Mouse (Mus musculus): ENCODE measurements around the gene Srsf4. TPM values are rescaled to one million over a fixed set of nuclear protein-coding genes. Genes with fewer than 3 reads are reported as not detected.
A peak's percentile ranks its signal among the peaks of the same experiment; 100 is the strongest.

The Srsf4 gene
- total and polyA plus RNA-seq, 3 experiments: 53.7 to 163 TPM; not detected in 1

DNA sequence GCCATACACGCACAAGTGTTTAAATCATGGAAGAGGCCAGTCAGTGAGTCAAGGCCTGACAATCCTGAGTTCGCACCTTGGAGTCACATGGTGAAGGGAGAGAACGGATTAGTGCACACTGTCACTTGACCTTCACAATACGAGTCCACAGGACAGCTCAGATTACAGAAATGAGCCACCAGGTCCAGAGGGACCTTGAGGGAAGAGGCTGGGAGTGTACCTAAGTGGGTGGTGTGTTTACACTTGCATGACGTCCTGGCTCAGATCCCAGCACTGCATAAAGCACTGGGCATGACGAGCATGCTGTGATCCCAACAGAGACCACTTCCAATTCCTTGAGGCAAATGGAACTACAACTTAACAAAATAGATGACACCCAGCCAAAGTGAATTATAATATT, 33.0 kb downstream of the Srsf4 start:
- Histone ChIP-seq H3K9me3 (replicated peaks; ENCODE audit: insufficient read depth, low read length) (no peaks in the 10 kb centered on the region), H3K27me3 (ENCODE audit: control insufficient read depth in 1 of 2, insufficient read depth in 2 of 2, low read length in 2 of 2) (no peaks in the 10 kb centered on the region), H3K4me3 (ENCODE audit: control insufficient read depth in 1 of 2, insufficient read depth in 1 of 2, low read depth in 2 of 2, low read length in 2 of 2) (no peak overlapping the region), H3K4me1 (ENCODE audit: control insufficient read depth in 1 of 2, insufficient read depth in 2 of 2, low read length in 2 of 2) (no peaks in the 10 kb centered on the region), H3K36me3 (ENCODE audit: control insufficient read depth in 1 of 2, insufficient read depth in 2 of 2, low read length in 2 of 2) (no peaks in the 10 kb centered on the region; a peak in 2 of 4 replicates), H3K9ac (ENCODE audit: control insufficient read depth, low read depth, low read length, poor library complexity, severe bottlenecking) (no peak overlapping the region), H3K27ac (ENCODE audit: control insufficient read depth, low read depth, low read length) (no peak overlapping the region), H3K79me2 (ENCODE audit: control insufficient read depth, insufficient read depth, low read length, poor library complexity) (no peaks in the 10 kb centered on the region)
- no peak for TF ChIP-seq ZKSCAN1 (IDR thresholded peaks at IDR 0.05; ENCODE audit: low read depth, low read length)
- TF ChIP-seq MAFK (IDR thresholded peaks at IDR 0.05; ENCODE audit: borderline replicate concordance, low read depth, low read length): no peak
- TF ChIP-seq NELFE (IDR thresholded peaks at IDR 0.05; ENCODE audit: low read depth, low read length): no peak
- 0 out of 2 replicates have a peak, but pooled peaks have one; percentile 19 for TF ChIP-seq POLR2AphosphoS5 (IDR thresholded peaks at IDR 0.05; ENCODE audit: borderline replicate concordance, low read depth, low read length)
- no peak for TF ChIP-seq POLR2A (IDR thresholded peaks at IDR 0.05; ENCODE audit: control insufficient read depth in 1 of 2, insufficient read depth in 1 of 2, low read depth in 1 of 2, low read length in 2 of 2, poor library complexity in 1 of 2)
- TF ChIP-seq POLR2AphosphoS2 (IDR thresholded peaks at IDR 0.05; ENCODE audit: low read length): no peak
- no peak for TF ChIP-seq CHD2 (IDR thresholded peaks at IDR 0.05; ENCODE audit: low read length)
- DNase-seq (ENCODE audit: low read depth, low spot score): no peak

DNA sequence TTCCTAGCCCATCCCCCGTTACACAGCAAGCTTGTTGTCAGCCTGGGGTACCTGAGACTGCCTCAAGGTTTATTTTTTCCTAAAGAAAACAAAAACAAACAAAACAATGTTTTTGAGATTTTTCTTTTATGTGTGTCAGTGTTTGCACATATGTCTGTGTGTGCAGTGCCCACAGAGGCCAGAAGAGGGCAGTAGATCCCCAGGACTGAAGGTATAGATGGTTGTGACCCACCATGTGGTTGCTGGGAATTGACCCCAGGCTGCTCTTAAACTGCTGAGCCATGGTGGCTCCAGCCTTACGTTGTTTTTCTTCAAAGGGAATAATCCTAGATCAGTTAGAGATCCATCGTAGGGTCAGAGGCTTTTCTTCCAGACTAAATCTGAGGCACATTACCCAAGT, 34.5 kb downstream of the Srsf4 start:
- TF ChIP-seq BHLHE40 (IDR thresholded peaks at IDR 0.05; ENCODE audit: borderline replicate concordance, low read depth, low read length) (no peak), MAFK (IDR thresholded peaks at IDR 0.05; ENCODE audit: borderline replicate concordance, low read depth, low read length) (no peak), CHD1 (IDR thresholded peaks at IDR 0.05; ENCODE audit: low read depth, low read length) (no peak), POLR2AphosphoS5 (IDR thresholded peaks at IDR 0.05; ENCODE audit: borderline replicate concordance, low read depth, low read length) (no peak), ZKSCAN1 (IDR thresholded peaks at IDR 0.05; ENCODE audit: low read depth, low read length) (no peak), RAD21 (IDR thresholded peaks at IDR 0.05; ENCODE audit: low read depth, low read length) (peak; percentile 58), MAZ (IDR thresholded peaks at IDR 0.05; ENCODE audit: low read depth, low read length) (no peak), ELF1 (IDR thresholded peaks at IDR 0.05; ENCODE audit: low read depth, low read length) (no peak), MEF2A (IDR thresholded peaks at IDR 0.05; ENCODE audit: extremely low read depth, insufficient replicate concordance, low read depth, low read length, poor library complexity, severe bottlenecking) (no peak), MYB (IDR thresholded peaks at IDR 0.05; ENCODE audit: low read depth, low read length) (no peak), JUND (IDR thresholded peaks at IDR 0.05; ENCODE audit: low read depth, low read length) (no peak), USF1 (IDR thresholded peaks at IDR 0.05; ENCODE audit: low read depth, low read length) (no peak), SMC3 (IDR thresholded peaks at IDR 0.05; ENCODE audit: low read depth, low read length) (peak; percentile 54), CTCF (IDR thresholded peaks at IDR 0.05 in 2 of 3, conservative IDR thresholded peaks at IDR 0.05 in 1 of 3; ENCODE audit: control insufficient read depth in 1 of 3, insufficient read depth in 1 of 3, low read depth in 2 of 3, low read length in 3 of 3, poor library complexity in 1 of 3, severe bottlenecking in 1 of 3) (peak; percentile 61 to 67 (median 66)), TBP (IDR thresholded peaks at IDR 0.05; ENCODE audit: low read depth, low read length) (no peak), MXI1 (IDR thresholded peaks at IDR 0.05; ENCODE audit: low read depth, low read length) (no peak), USF2 (IDR thresholded peaks at IDR 0.05; ENCODE audit: borderline replicate concordance in 1 of 2, insufficient read depth in 1 of 2, low read depth in 1 of 2, low read length in 2 of 2) (no peak), SIN3A (IDR thresholded peaks at IDR 0.05; ENCODE audit: low read length) (no peak), RCOR1 (IDR thresholded peaks at IDR 0.05; ENCODE audit: low read depth, low read length) (no peak), ZC3H11A (IDR thresholded peaks at IDR 0.05; ENCODE audit: low read depth, low read length) (0 out of 2 replicates have a peak, but pooled peaks have one; percentile 25), ZNF384 (IDR thresholded peaks at IDR 0.05; ENCODE audit: low read depth, low read length) (no peak), EP300 (IDR thresholded peaks at IDR 0.05; ENCODE audit: low read depth in 1 of 2, low read length in 2 of 2) (no peak), TAL1 (IDR thresholded peaks at IDR 0.05; ENCODE audit: low read length) (no peak)
- DNase-seq (ENCODE audit: low read depth, low spot score): peak; percentile 43
- H3K27ac ChIP-seq (ENCODE audit: control insufficient read depth, low read depth, low read length): no peak overlapping the region
- H3K4me3 ChIP-seq (ENCODE audit: control insufficient read depth in 1 of 2, insufficient read depth in 1 of 2, low read depth in 2 of 2, low read length in 2 of 2): no peak overlapping the region
- no peak overlapping the region for H3K9ac ChIP-seq (ENCODE audit: control insufficient read depth, low read depth, low read length, poor library complexity, severe bottlenecking)
- H3K9me3 ChIP-seq (replicated peaks; ENCODE audit: insufficient read depth, low read length): no peaks in the 10 kb centered on the region
- no peaks in the 10 kb centered on the region for H3K4me1 ChIP-seq (ENCODE audit: control insufficient read depth in 1 of 2, insufficient read depth in 2 of 2, low read length in 2 of 2)
- H3K79me2 ChIP-seq (ENCODE audit: control insufficient read depth, insufficient read depth, low read length, poor library complexity): no peaks in the 10 kb centered on the region
- no peaks in the 10 kb centered on the region for H3K36me3 ChIP-seq (ENCODE audit: control insufficient read depth in 1 of 2, insufficient read depth in 2 of 2, low read length in 2 of 2)
- no peaks in the 10 kb centered on the region for H3K27me3 ChIP-seq (ENCODE audit: control insufficient read depth in 1 of 2, insufficient read depth in 2 of 2, low read length in 2 of 2)
